ENCODE assay signal across 8 mouse cellular contexts in genomic region chr6:114875018-114875558, GRCm38 (mm10).
DNase-seq lines count a peak whose midpoint lies in the region; ATAC-seq lines count a peak whose summit lies in the region.

No protein-coding gene starts in this region.

- peak overlapping the region; percentile 39 for H3K4me3 ChIP-seq in hindbrain, embryonic 16.5 days (ENCODE audit: low read length)

- H3K27ac ChIP-seq in hindbrain, embryonic 16.5 days (ENCODE audit: low read depth, low read length): peak overlapping the region; percentile 95

- ATAC-seq in hindbrain, embryonic 16.5 days: peak; percentile 87

- no peaks in the 10 kb centered on the region for H3K9me3 ChIP-seq in hindbrain, embryonic 16.5 days (ENCODE audit: control insufficient read depth, low read length)

- H3K9ac ChIP-seq in hindbrain, embryonic 16.5 days (ENCODE audit: low read depth, low read length): peak overlapping the region; percentile 68

- peak; percentile 87 for DNase-seq in ZHBTc4 (ENCODE audit: low read depth, low spot score)
- peak; percentile 86 to 92 for DNase-seq in cerebellum, postnatal 4 days (ENCODE audit: low spot score in 2 of 2)
- peak; percentile 92 for DNase-seq in gastrocnemius, adult 18-20 months (ENCODE audit: low spot score)
- DNase-seq in left cerebral cortex, adult 18-20 months (ENCODE audit: low spot score in 2 of 2): peak; percentile 90 to 94
- DNase-seq in lung, postnatal 4 days: peak; percentile 96 to 98
- peak; percentile 65 for DNase-seq in retina, postnatal 7 days (ENCODE audit: low read depth, low spot score)
- peak; percentile 89 for DNase-seq in urinary bladder, adult 18-20 months (ENCODE audit: low spot score in 2 of 2)

- H3K27me3 ChIP-seq in hindbrain, embryonic 16.5 days (replicated peaks; ENCODE audit: control insufficient read depth, insufficient read depth, low read length): no peaks in the 10 kb centered on the region

- H3K4me2 ChIP-seq in hindbrain, embryonic 16.5 days (ENCODE audit: low read length): peak overlapping the region; percentile 68

- peaks cover 72% of the 10 kb centered on the region for H3K4me1 ChIP-seq in hindbrain, embryonic 16.5 days (ENCODE audit: control insufficient read depth, insufficient read depth, low read depth, low read length)

- WGBS in hindbrain, embryonic 16.5 days: 2% methylated on average over 18 of the region's 18 CpGs

- H3K36me3 ChIP-seq in hindbrain, embryonic 16.5 days (ENCODE audit: control insufficient read depth, insufficient read depth, low read length): no peaks in the 10 kb centered on the region

Comparison
In these comparisons a context has a peak if more than half of its experiments do, and no peak if none do; other contexts are left out.
1. Peak in every context shown above with its lines: DNase-seq, ATAC-seq, H3K4me3 ChIP-seq and H3K27ac ChIP-seq.